24 mouse cellular contexts compared by ENCODE assay signal in genomic region chr2:11698994-11699393, GRCm38 (mm10). TPM values are rescaled to one million over a fixed set of nuclear protein-coding genes. Genes with fewer than 3 reads are reported as not detected.
A peak's percentile ranks its signal among the peaks of the same experiment; 100 is the strongest.
DNase-seq lines count a peak whose midpoint lies in the region; ATAC-seq and TF ChIP-seq lines count a peak whose summit lies in the region.
"Had no signal": no experiment of that assay in that cellular context is flagged by ENCODE, and none has a peak within 500 bp of the region (broad histone marks: within the 10 kb centered on the region; RNA-seq: fewer than 3 reads in every experiment).

No protein-coding gene starts in this region.

- no peak for ATAC-seq in heart, embryonic 12.5 days (ENCODE audit: insufficient number of reproducible peaks, low FRiP score)
- no peak for ATAC-seq in liver, postnatal 0 days
- ATAC-seq in liver, embryonic 11.5 days (replicated peaks; ENCODE audit: low FRiP score) = no peak
- ATAC-seq: hindbrain, postnatal 0 days; midbrain, embryonic 16.5 days had no signal

- no peak overlapping the region for H3K27ac ChIP-seq in heart, embryonic 12.5 days (ENCODE audit: poor library complexity, severe bottlenecking)
- H3K27ac ChIP-seq in liver, postnatal 0 days (ENCODE audit: low read depth) = no peak overlapping the region
- H3K27ac ChIP-seq in liver, embryonic 11.5 days (ENCODE audit: low read depth, low read length) = no peak overlapping the region
- H3K27ac ChIP-seq: forebrain, embryonic 10.5 days; hindbrain, postnatal 0 days; neural tube, embryonic 15.5 days had no signal

- H3K4me2 ChIP-seq in heart, embryonic 12.5 days = no peak overlapping the region
- H3K4me2 ChIP-seq in liver, postnatal 0 days (ENCODE audit: low read depth, low read length) = no peak overlapping the region
- H3K4me2 ChIP-seq in liver, embryonic 11.5 days = no peak overlapping the region
- H3K4me2 ChIP-seq: neural tube, embryonic 15.5 days had no signal

- DNase-seq in heart, adult 11 months = peak; percentile 82
- no peak for DNase-seq in liver, postnatal 0 days
- DNase-seq in liver, embryonic 11.5 days (ENCODE audit: low spot score) = no peak
- peak; percentile 55 for DNase-seq in kidney, postnatal 10 days
- DNase-seq in adrenal gland, adult 8-10 months = no peak
- no peak for DNase-seq in frontal cortex, postnatal 10 days (ENCODE audit: low spot score in 2 of 2)
- DNase-seq: adrenal gland, adult 2 months; cerebellum, adult 9-10 months; heart, adult 18-20 months; heart, postnatal 4 days; layer of hippocampus, postnatal 36 days; lung, adult 18-20 months; lung, postnatal 4 days; right cerebral cortex, postnatal 25 days; thymus, postnatal 36 days had no signal

- H3K4me1 ChIP-seq in heart, embryonic 12.5 days (replicated peaks) = no peaks in the 10 kb centered on the region
- H3K4me1 ChIP-seq in liver, postnatal 0 days (ENCODE audit: insufficient read depth) = peaks cover 8% of the 10 kb centered on the region; the same call in 1 of the 2 replicates
- no peaks in the 10 kb centered on the region for H3K4me1 ChIP-seq in liver, embryonic 11.5 days (replicated peaks; ENCODE audit: control insufficient read depth, insufficient read depth, low read length)
- H3K4me1 ChIP-seq: forebrain, embryonic 10.5 days; neural tube, embryonic 15.5 days had no signal

- peak; percentile 16; the same call in 1 of the 2 replicates for TF ChIP-seq EP300 in liver, postnatal 0 days (IDR thresholded peaks at IDR 0.05; ENCODE audit: low read depth)

- H3K36me3 ChIP-seq in heart, embryonic 12.5 days = no peaks in the 10 kb centered on the region
- no peaks in the 10 kb centered on the region for H3K36me3 ChIP-seq in liver, postnatal 0 days (replicated peaks; ENCODE audit: insufficient read depth, low read length)
- no peaks in the 10 kb centered on the region for H3K36me3 ChIP-seq in liver, embryonic 11.5 days (ENCODE audit: control insufficient read depth, insufficient read depth, low read length)
- H3K36me3 ChIP-seq: forebrain, embryonic 10.5 days; neural tube, embryonic 15.5 days had no signal

- no peak overlapping the region for H3K4me3 ChIP-seq in heart, embryonic 12.5 days
- H3K4me3 ChIP-seq in liver, postnatal 0 days (ENCODE audit: low read depth, low read length) = no peak overlapping the region
- H3K4me3 ChIP-seq in liver, embryonic 11.5 days (ENCODE audit: low read depth, low read length) = no peak overlapping the region
- H3K4me3 ChIP-seq: forebrain, embryonic 10.5 days; neural tube, embryonic 15.5 days had no signal

- TF ChIP-seq CTCF in liver, postnatal 0 days (IDR thresholded peaks at IDR 0.05; ENCODE audit: low read depth) = no peak

- 64% methylated on average over 5 of the region's 5 CpGs for WGBS in heart, embryonic 12.5 days
- WGBS in liver, postnatal 0 days (ENCODE audit: insufficient replicate concordance) = 55% methylated on average over 5 of the region's 5 CpGs
- WGBS in liver, embryonic 11.5 days = 73% methylated on average over 5 of the region's 5 CpGs

- H3K9me3 ChIP-seq in heart, embryonic 12.5 days (replicated peaks) = no peaks in the 10 kb centered on the region
- H3K9me3 ChIP-seq in liver, postnatal 0 days (ENCODE audit: low read length) = no peaks in the 10 kb centered on the region
- H3K9me3 ChIP-seq in liver, embryonic 11.5 days (ENCODE audit: control insufficient read depth, low read length) = no peaks in the 10 kb centered on the region
- H3K9me3 ChIP-seq: forebrain, embryonic 10.5 days; neural tube, embryonic 15.5 days had no signal

- H3K9ac ChIP-seq in heart, embryonic 12.5 days = no peak overlapping the region
- H3K9ac ChIP-seq in liver, postnatal 0 days (replicated peaks) = no peak overlapping the region
- no peak overlapping the region for H3K9ac ChIP-seq in liver, embryonic 11.5 days (ENCODE audit: low read depth, low read length)
- H3K9ac ChIP-seq: neural tube, embryonic 15.5 days had no signal

- no peaks in the 10 kb centered on the region for H3K27me3 ChIP-seq in heart, embryonic 12.5 days (replicated peaks)
- H3K27me3 ChIP-seq in liver, postnatal 0 days (ENCODE audit: insufficient read depth, low read length) = no peaks in the 10 kb centered on the region
- H3K27me3 ChIP-seq in liver, embryonic 11.5 days (replicated peaks; ENCODE audit: control insufficient read depth, insufficient read depth, low read length) = no peaks in the 10 kb centered on the region

RNA-seq across cellular contexts. Expression of gene Il15ra, which starts 6.1 kb away (rescaled TPM):
- polyA plus RNA-seq in heart, embryonic 12.5 days (2016; fragmentation: Nextera tagmentation; extraction: Ambion mirVana) = 6.4 and 7.0 TPM in 2 replicates
- polyA plus RNA-seq in liver, postnatal 0 days (2015; fragmentation: Nextera tagmentation; extraction: Ambion mirVana) = 23.8 and 31.1 TPM in 2 replicates
- 1.6 and 2.1 TPM in 2 replicates for polyA plus RNA-seq in liver, embryonic 11.5 days (2014; fragmentation: Nextera tagmentation; extraction: Ambion mirVana)
- total RNA-seq in adrenal gland, adult 8-10 months (2022) = 10 to 100 TPM; 15.4 to 21.9 (median 19.2) TPM

RNA-seq across cellular contexts. Expression of gene Il2ra, which starts 56.4 kb away (rescaled TPM):
- not detected in 2 replicates for polyA plus RNA-seq in heart, embryonic 12.5 days (2016; fragmentation: Nextera tagmentation; extraction: Ambion mirVana)
- polyA plus RNA-seq in liver, postnatal 0 days (2015; fragmentation: Nextera tagmentation; extraction: Ambion mirVana) = 0.06 and 0.23 TPM in 2 replicates
- 0.04 TPM in 1 of 2 replicates, not detected in the other for polyA plus RNA-seq in liver, embryonic 11.5 days (2014; fragmentation: Nextera tagmentation; extraction: Ambion mirVana)
- total RNA-seq in adrenal gland, adult 8-10 months (2022) = under 1 TPM; 0.12 to 0.46 (median 0.19) TPM
- total RNA-seq: common myeloid progenitor, adult 5-6 weeks; heart, postnatal 4 days; hindbrain, postnatal 0 days had no signal
- polyA plus RNA-seq: adrenal gland, adult 2 months; forebrain, embryonic 10.5 days; heart, embryonic 14.5 days; limb, embryonic 14.5 days; neural tube, embryonic 15.5 days; stomach, embryonic 14.5 days had no signal

Comparison
In these comparisons a context has a peak if more than half of its experiments do, and no peak if none do; other contexts are left out.
1. DNase-seq: peak in heart, adult 11 months (single experiment) and kidney, postnatal 10 days (single experiment); none in liver, postnatal 0 days (single experiment), liver, embryonic 11.5 days (single experiment), adrenal gland, adult 8-10 months (single experiment) and frontal cortex, postnatal 10 days (0 of 2).